Mouse (Mus musculus): Measurements from ENCODE around the gene Rnf103.

The Rnf103 gene

GRCm38 (mm10) chr6:71492756-71493674 is 679 bp upstream of the Rnf103 start:
- DNase-seq (ENCODE audit: low spot score in 2 of 2): no peak

DNA sequence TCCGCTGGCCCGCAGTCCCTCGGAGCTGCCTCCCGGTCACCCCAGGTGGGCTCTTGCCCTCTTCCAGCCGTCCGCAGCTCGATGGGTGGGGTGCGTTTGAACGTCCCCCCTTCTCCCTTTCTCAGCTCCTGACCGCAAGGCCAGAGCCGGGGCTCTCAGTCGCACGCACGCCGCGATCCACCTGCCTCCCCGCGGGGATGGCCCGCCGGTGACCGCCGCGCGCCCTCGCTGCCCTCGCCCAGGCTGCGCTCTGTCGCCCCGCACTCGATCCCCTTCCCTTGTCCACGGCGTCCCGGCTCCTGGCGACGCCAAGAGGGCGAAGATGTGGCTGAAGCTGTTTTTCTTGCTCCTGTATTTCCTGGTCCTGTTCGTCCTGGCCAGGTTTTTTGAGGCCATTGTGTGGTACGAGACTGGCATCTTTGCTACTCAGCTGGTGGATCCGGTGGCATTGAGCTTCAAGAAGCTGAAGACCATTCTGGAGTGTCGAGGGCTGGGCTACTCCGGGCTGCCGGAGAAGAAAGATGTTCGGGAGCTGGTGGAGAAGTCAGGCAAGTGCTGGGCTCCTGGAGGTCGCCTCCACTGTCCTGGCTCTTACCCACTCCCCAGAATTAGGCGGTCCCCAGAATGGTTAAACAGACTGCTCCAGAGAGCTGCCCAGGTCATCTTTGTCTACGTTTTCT is 787 bp downstream of the Rnf103 start:
- DNase-seq (ENCODE audit: low spot score in 2 of 2): peak; percentile 39 to 49

- no peak for DNase-seq (ENCODE audit: low spot score in 2 of 2)
These were observed 6.9 kb downstream of the Rnf103 start for GRCm38 (mm10) chr6:71500575-71500974.

DNA sequence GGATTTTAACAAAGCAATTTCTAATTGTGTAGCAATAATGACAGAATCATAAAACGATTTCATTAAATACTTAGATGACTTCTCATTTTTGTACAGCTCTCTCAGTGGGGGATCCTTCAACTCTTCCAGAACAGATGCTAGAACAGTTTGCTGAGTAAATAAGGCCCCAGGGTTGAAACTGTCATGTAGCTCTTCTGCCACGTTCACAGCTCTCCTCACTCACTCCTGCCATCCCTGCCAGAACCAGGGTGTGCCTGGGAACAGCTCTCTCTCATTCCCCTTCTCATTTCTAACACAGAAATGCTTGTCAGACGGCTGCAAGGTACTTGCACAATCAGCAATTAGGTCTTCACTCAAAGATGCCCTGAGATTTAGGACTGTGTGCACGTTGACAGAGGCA is 9.3 kb downstream of the Rnf103 start:
- DNase-seq (ENCODE audit: low spot score in 2 of 2): no peak

GRCm38 (mm10) chr6:71503670-71504069 is 10.0 kb downstream of the Rnf103 start:
- DNase-seq (ENCODE audit: low spot score in 2 of 2): no peak

DNA sequence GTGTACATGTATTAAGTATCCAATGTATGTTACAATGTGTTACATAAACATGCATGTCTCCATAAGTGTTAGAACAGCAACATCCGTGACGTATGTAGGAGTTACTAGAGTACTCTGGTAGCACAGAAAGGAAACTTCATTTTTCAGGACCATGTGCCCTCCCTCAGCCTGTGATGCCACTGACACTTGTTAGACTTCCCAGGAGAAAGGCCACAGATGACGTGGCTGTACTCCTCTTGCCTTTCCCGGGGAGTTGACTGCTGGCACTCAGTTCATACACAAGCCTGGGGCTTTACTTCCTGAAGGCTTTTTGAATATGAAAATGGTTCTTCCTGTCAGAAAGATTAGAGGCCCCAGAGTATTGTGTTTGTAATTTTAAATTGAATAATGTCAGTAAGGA is 10.4 kb downstream of the Rnf103 start:
- no peak for DNase-seq (ENCODE audit: low spot score in 2 of 2)

DNA sequence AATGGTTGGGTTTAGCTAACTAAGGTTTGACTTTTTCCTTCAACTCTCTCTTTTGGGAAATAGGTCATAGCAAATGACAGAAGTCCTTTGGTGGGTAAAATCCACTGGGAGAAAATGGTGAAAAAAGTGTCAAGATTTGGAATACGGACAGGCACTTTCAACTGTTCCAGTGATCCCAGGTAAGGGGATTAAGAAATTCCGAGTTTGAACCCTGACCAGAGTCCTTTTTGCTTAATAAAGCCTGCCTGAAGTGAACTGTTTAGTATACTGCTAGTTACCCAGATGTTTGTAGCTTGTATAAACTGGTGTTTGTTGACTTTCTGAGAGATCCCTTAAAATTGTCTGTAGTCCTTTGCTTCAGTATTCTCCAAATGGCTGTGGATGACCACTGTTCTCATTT is 12.0 kb downstream of the Rnf103 start:
- no peak for DNase-seq (ENCODE audit: low spot score in 2 of 2)

GRCm38 (mm10) chr6:71519476-71519875 is 25.8 kb downstream of the Rnf103 start:
- no peak for DNase-seq (ENCODE audit: low spot score in 2 of 2)

GRCm38 (mm10) chr6:71525556-71525955 is 31.9 kb downstream of the Rnf103 start:
- no peak for DNase-seq (ENCODE audit: low spot score in 2 of 2)

GRCm38 (mm10) chr6:71527056-71527455 is 33.4 kb downstream of the Rnf103 start:
- no peak for DNase-seq (ENCODE audit: low spot score in 2 of 2)

- no peak for DNase-seq (ENCODE audit: low spot score in 2 of 2)
These were observed 34.1 kb downstream of the Rnf103 start for GRCm38 (mm10) chr6:71527826-71528225.

- DNase-seq (ENCODE audit: low spot score in 2 of 2): no peak
These were observed 36.5 kb downstream of the Rnf103 start for GRCm38 (mm10) chr6:71530176-71530575.

DNA sequence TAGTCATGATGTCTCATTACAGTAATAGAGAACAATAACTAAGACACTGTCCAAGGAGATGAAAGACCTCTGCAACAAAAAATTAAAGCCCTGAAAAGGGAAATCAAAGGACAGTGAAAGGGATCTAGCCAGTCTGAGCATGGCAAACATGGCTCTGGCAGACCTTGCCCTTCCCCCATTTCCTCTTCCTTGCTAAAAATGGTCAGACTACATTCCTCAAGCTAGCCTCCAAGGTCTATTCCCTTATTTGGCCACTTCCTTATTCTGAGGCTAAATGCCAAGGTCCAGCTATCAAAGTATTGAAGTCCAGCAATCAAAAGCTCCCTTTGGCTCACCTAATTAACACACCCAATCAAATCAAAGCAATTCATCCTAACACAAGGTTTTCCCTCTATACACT is 43.6 kb downstream of the Rnf103 start:
- DNase-seq (ENCODE audit: low spot score in 2 of 2): no peak

- peak; percentile 97 for DNase-seq (ENCODE audit: low spot score in 2 of 2)
These were observed 50.2 kb downstream of the Rnf103 start, which contains the start of gene Chmp3 for GRCm38 (mm10) chr6:71543686-71544499. Chmp3 (plus strand) TSS chr6:71543797.

DNA sequence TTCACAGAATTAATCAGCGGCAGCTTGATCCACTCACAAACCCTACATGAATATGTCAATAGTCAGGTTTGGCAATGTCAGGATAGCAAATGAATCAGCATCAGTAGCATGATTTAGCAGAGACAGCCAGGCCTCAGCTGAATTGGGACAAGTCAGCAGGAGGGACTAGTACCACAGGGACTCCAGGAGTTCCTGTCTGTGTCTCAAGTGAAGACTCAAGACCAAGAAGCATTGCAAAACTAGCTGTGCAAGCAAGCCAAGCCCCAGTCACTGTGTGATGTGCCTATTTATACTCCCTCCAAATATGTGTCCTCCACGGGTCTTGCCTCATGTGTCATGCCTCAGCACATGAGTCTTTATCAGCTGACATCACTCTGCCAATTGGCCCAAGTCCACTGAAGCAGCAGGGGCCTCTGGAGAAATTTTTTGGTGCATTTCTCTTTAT is 61.8 kb downstream of the Rnf103 start:
- peak in 1 of 2 experiments; percentile 35 for DNase-seq (ENCODE audit: low spot score in 2 of 2)

- DNase-seq (ENCODE audit: low spot score in 2 of 2): no peak
These were observed 63.1 kb downstream of the Rnf103 start for GRCm38 (mm10) chr6:71556826-71557225.
